11 mouse cellular contexts compared by ENCODE assay signal in genomic region chr14:16260541-16260940, GRCm38 (mm10). TPM values are rescaled to one million over a fixed set of nuclear protein-coding genes. Genes with fewer than 3 reads are reported as not detected.
A peak's percentile ranks its signal among the peaks of the same experiment; 100 is the strongest.
DNase-seq lines count a peak whose midpoint lies in the region; ATAC-seq lines count a peak whose summit lies in the region.
"Had no signal": no experiment of that assay in that cellular context is flagged by ENCODE, and none has a peak within 500 bp of the region (broad histone marks: within the 10 kb centered on the region; RNA-seq: fewer than 3 reads in every experiment).

No protein-coding gene starts in this region.

- DNase-seq in layer of hippocampus, adult 11-12 months (ENCODE audit: low spot score) = peak; percentile 15
- no peak for DNase-seq in layer of hippocampus, postnatal 14 days (ENCODE audit: low spot score in 2 of 2)
- DNase-seq in Muller cell, postnatal 12 days (ENCODE audit: inconsistent ontology term) = peak; percentile 51
- peak; percentile 78 to 85 for DNase-seq in cerebellum, postnatal 14 days
- no peak for DNase-seq in adrenal gland, adult (ENCODE audit: inconsistent age in 2 of 2, low spot score in 1 of 2)
- no peak for DNase-seq in heart, adult 8-10 months (ENCODE audit: low spot score)
- DNase-seq: adrenal gland, adult 2 months; embryo, embryonic 11 days; gastrocnemius, postnatal 25 days had no signal

- peak; percentile 99 for ATAC-seq in cerebellum, adult (ENCODE audit: insufficient number of reproducible peaks, low FRiP score, low TSS enrichment)
- ATAC-seq: lung, postnatal 0 days had no signal

RNA-seq across cellular contexts. Expression of gene Oxsm, which starts 10.9 kb away (rescaled TPM):
- 1 to 10 TPM; 9.1 to 9.9 TPM for total RNA-seq in layer of hippocampus, postnatal 14 days (2021)
- 10 to 100 TPM; 21.5 to 28.4 (median 24.1) TPM for total RNA-seq in heart, adult 8-10 months (2022)

RNA-seq across cellular contexts. Expression of gene Ngly1, which starts 11.5 kb away (rescaled TPM):
- total RNA-seq in layer of hippocampus, postnatal 14 days (2021) = 10 to 100 TPM; 32.2 to 32.6 TPM
- total RNA-seq in heart, adult 8-10 months (2022) = 10 to 100 TPM; 29.5 to 33.9 (median 31.9) TPM

Comparison
In these comparisons a context has a peak if more than half of its experiments do, and no peak if none do; other contexts are left out.
1. DNase-seq: peak in layer of hippocampus, adult 11-12 months (single experiment), Muller cell, postnatal 12 days (single experiment) and cerebellum, postnatal 14 days (2 of 2); none in layer of hippocampus, postnatal 14 days (0 of 2), adrenal gland, adult (0 of 2) and heart, adult 8-10 months (single experiment).